Mouse (Mus musculus): ENCODE data around the gene Spryd3. TPM values are rescaled to one million over a fixed set of nuclear protein-coding genes. Genes with fewer than 3 reads are reported as not detected.

The Spryd3 gene
- polyA plus RNA-seq, 1 experiment from 2014 or later, result 61.8 TPM

- H3K4me1 ChIP-seq (ENCODE audit: control insufficient read depth, insufficient read depth, low read length), result peaks cover 3% of the 10 kb centered on the region; the same call in 1 of the 2 replicates
- H3K36me3 ChIP-seq (ENCODE audit: control insufficient read depth, insufficient read depth, low read length), result peaks cover 34% of the 10 kb centered on the region
- H3K9me3 ChIP-seq (ENCODE audit: control insufficient read depth, low read length), result no peaks in the 10 kb centered on the region
- no peak overlapping the region for H3K27ac ChIP-seq (ENCODE audit: low read depth, low read length)
- WGBS, result 80% methylated on average over 8 of the region's 8 CpGs
- no peak overlapping the region for H3K4me3 ChIP-seq (ENCODE audit: low read depth, low read length)
- H3K9ac ChIP-seq (replicated peaks; ENCODE audit: low read depth, low read length), result no peak overlapping the region
- no peaks in the 10 kb centered on the region for H3K27me3 ChIP-seq (ENCODE audit: control insufficient read depth, insufficient read depth, low read length)
- no peak overlapping the region for H3K4me2 ChIP-seq (ENCODE audit: low read depth, low read length)
- no peak for ATAC-seq (ENCODE audit: low read depth)
Observed at GRCm38 (mm10) chr15:102119121-102119830, 16.8 kb downstream of the Spryd3 start.

- no peak for ATAC-seq (ENCODE audit: low read depth)
- H3K27me3 ChIP-seq (ENCODE audit: control insufficient read depth, insufficient read depth, low read length), result no peaks in the 10 kb centered on the region
- H3K9ac ChIP-seq (replicated peaks; ENCODE audit: low read depth, low read length), result no peak overlapping the region
- no peak overlapping the region for H3K4me3 ChIP-seq (ENCODE audit: low read depth, low read length)
- no peak overlapping the region for H3K4me2 ChIP-seq (ENCODE audit: low read depth, low read length)
- H3K4me1 ChIP-seq (ENCODE audit: control insufficient read depth, insufficient read depth, low read length), result peaks cover 3% of the 10 kb centered on the region; the same call in 1 of the 2 replicates
- H3K36me3 ChIP-seq (ENCODE audit: control insufficient read depth, insufficient read depth, low read length), result peaks cover 34% of the 10 kb centered on the region
- WGBS, result 90% methylated on average over 4 of the region's 4 CpGs
- no peaks in the 10 kb centered on the region for H3K9me3 ChIP-seq (ENCODE audit: control insufficient read depth, low read length)
- no peak overlapping the region for H3K27ac ChIP-seq (ENCODE audit: low read depth, low read length)
Observed at GRCm38 (mm10) chr15:102118591-102118990, 17.4 kb downstream of the Spryd3 start.

GRCm38 (mm10) chr15:102117461-102118443 lies 18.3 kb downstream of the Spryd3 start:
- no peaks in the 10 kb centered on the region for H3K9me3 ChIP-seq (ENCODE audit: control insufficient read depth, low read length)
- H3K4me2 ChIP-seq (ENCODE audit: low read depth, low read length), result no peak overlapping the region
- H3K27me3 ChIP-seq (ENCODE audit: control insufficient read depth, insufficient read depth, low read length), result no peaks in the 10 kb centered on the region
- H3K4me1 ChIP-seq (ENCODE audit: control insufficient read depth, insufficient read depth, low read length), result peaks cover 3% of the 10 kb centered on the region; the same call in 1 of the 2 replicates
- H3K9ac ChIP-seq (replicated peaks; ENCODE audit: low read depth, low read length), result no peak overlapping the region
- no peak for ATAC-seq (ENCODE audit: low read depth)
- 78% methylated on average over 19 of the region's 19 CpGs for WGBS
- H3K36me3 ChIP-seq (ENCODE audit: control insufficient read depth, insufficient read depth, low read length), result peaks cover 34% of the 10 kb centered on the region
- H3K4me3 ChIP-seq (ENCODE audit: low read depth, low read length), result no peak overlapping the region
- H3K27ac ChIP-seq (ENCODE audit: low read depth, low read length), result 0 out of 2 replicates have a peak overlapping the region, but pooled peaks have one; percentile 7

- H3K27ac ChIP-seq (ENCODE audit: low read depth, low read length), result peak overlapping the region; percentile 7; the same call in 1 of the 2 replicates
- peak; percentile 72 for ATAC-seq (ENCODE audit: low read depth)
- WGBS, result 70% methylated on average over 11 of the region's 11 CpGs
- H3K9ac ChIP-seq (replicated peaks; ENCODE audit: low read depth, low read length), result no peak overlapping the region
- H3K36me3 ChIP-seq (ENCODE audit: control insufficient read depth, insufficient read depth, low read length), result peaks cover 31% of the 10 kb centered on the region
- H3K9me3 ChIP-seq (ENCODE audit: control insufficient read depth, low read length), result no peaks in the 10 kb centered on the region
- no peak overlapping the region for H3K4me3 ChIP-seq (ENCODE audit: low read depth, low read length)
- H3K4me1 ChIP-seq (ENCODE audit: control insufficient read depth, insufficient read depth, low read length), result peaks cover 3% of the 10 kb centered on the region; the same call in 1 of the 2 replicates
- H3K4me2 ChIP-seq (ENCODE audit: low read depth, low read length), result no peak overlapping the region
- H3K27me3 ChIP-seq (ENCODE audit: control insufficient read depth, insufficient read depth, low read length), result no peaks in the 10 kb centered on the region
Observed at GRCm38 (mm10) chr15:102116753-102117415, 19.1 kb downstream of the Spryd3 start.

- Histone ChIP-seq H3K4me2 (ENCODE audit: low read depth, low read length) (no peak overlapping the region), H3K4me3 (ENCODE audit: low read depth, low read length) (no peak overlapping the region), H3K36me3 (ENCODE audit: control insufficient read depth, insufficient read depth, low read length) (peaks cover 22% of the 10 kb centered on the region), H3K4me1 (ENCODE audit: control insufficient read depth, insufficient read depth, low read length) (peaks cover 3% of the 10 kb centered on the region; the same call in 1 of the 2 replicates), H3K27ac (ENCODE audit: low read depth, low read length) (peak overlapping the region; percentile 44; the same call in 1 of the 2 replicates), H3K9me3 (ENCODE audit: control insufficient read depth, low read length) (no peaks in the 10 kb centered on the region), H3K27me3 (ENCODE audit: control insufficient read depth, insufficient read depth, low read length) (no peaks in the 10 kb centered on the region), H3K9ac (replicated peaks; ENCODE audit: low read depth, low read length) (no peak overlapping the region)
- WGBS, result 74% methylated on average over 9 of the region's 9 CpGs
- ATAC-seq (ENCODE audit: low read depth), result no peak
Observed at GRCm38 (mm10) chr15:102115731-102116231, 20.3 kb downstream of the Spryd3 start.

GRCm38 (mm10) chr15:102114651-102115260 lies 21.3 kb downstream of the Spryd3 start:
- ATAC-seq (ENCODE audit: low read depth), result no peak
- H3K27ac ChIP-seq (ENCODE audit: low read depth, low read length), result no peak overlapping the region
- 95% methylated on average over 7 of the region's 7 CpGs for WGBS

GRCm38 (mm10) chr15:102113674-102114073 lies 22.4 kb downstream of the Spryd3 start:
- no peaks in the 10 kb centered on the region for H3K9me3 ChIP-seq (ENCODE audit: control insufficient read depth, low read length)
- H3K27ac ChIP-seq (ENCODE audit: low read depth, low read length), result no peak overlapping the region
- no peak overlapping the region for H3K4me3 ChIP-seq (ENCODE audit: low read depth, low read length)
- H3K9ac ChIP-seq (replicated peaks; ENCODE audit: low read depth, low read length), result no peak overlapping the region
- peaks cover 3% of the 10 kb centered on the region; the same call in 1 of the 2 replicates for H3K4me1 ChIP-seq (ENCODE audit: control insufficient read depth, insufficient read depth, low read length)
- ATAC-seq (ENCODE audit: low read depth), result no peak
- H3K27me3 ChIP-seq (ENCODE audit: control insufficient read depth, insufficient read depth, low read length), result no peaks in the 10 kb centered on the region
- 80% methylated on average over 4 of the region's 4 CpGs for WGBS
- H3K36me3 ChIP-seq (ENCODE audit: control insufficient read depth, insufficient read depth, low read length), result peaks cover 15% of the 10 kb centered on the region
- H3K4me2 ChIP-seq (ENCODE audit: low read depth, low read length), result no peak overlapping the region

More at GRCm38 (mm10) chr15:102114651-102115260, 21.3 kb downstream of the Spryd3 start:
- no peak overlapping the region for H3K9ac ChIP-seq (replicated peaks; ENCODE audit: low read depth, low read length)
- H3K9me3 ChIP-seq (ENCODE audit: control insufficient read depth, low read length), result no peaks in the 10 kb centered on the region
- no peaks in the 10 kb centered on the region for H3K27me3 ChIP-seq (ENCODE audit: control insufficient read depth, insufficient read depth, low read length)
- H3K4me2 ChIP-seq (ENCODE audit: low read depth, low read length), result no peak overlapping the region
- H3K36me3 ChIP-seq (ENCODE audit: control insufficient read depth, insufficient read depth, low read length), result peaks cover 21% of the 10 kb centered on the region
- H3K4me3 ChIP-seq (ENCODE audit: low read depth, low read length), result no peak overlapping the region
- peaks cover 3% of the 10 kb centered on the region; the same call in 1 of the 2 replicates for H3K4me1 ChIP-seq (ENCODE audit: control insufficient read depth, insufficient read depth, low read length)

GRCm38 (mm10) chr15:102112827-102113226 lies 23.2 kb downstream of the Spryd3 start:
- Histone ChIP-seq H3K27ac (ENCODE audit: low read depth, low read length) (no peak overlapping the region), H3K27me3 (ENCODE audit: control insufficient read depth, insufficient read depth, low read length) (0 out of 2 replicates have a peak, but pooled peaks cover under 1% of the 10 kb centered on the region), H3K4me1 (ENCODE audit: control insufficient read depth, insufficient read depth, low read length) (peaks cover 3% of the 10 kb centered on the region; the same call in 1 of the 2 replicates), H3K4me2 (ENCODE audit: low read depth, low read length) (no peak overlapping the region), H3K9ac (replicated peaks; ENCODE audit: low read depth, low read length) (no peak overlapping the region), H3K9me3 (ENCODE audit: control insufficient read depth, low read length) (no peaks in the 10 kb centered on the region), H3K4me3 (ENCODE audit: low read depth, low read length) (no peak overlapping the region), H3K36me3 (ENCODE audit: control insufficient read depth, insufficient read depth, low read length) (peaks cover 8% of the 10 kb centered on the region; the same call in 1 of the 2 replicates)
- ATAC-seq (ENCODE audit: low read depth), result no peak
- 87% methylated on average over 8 of the region's 8 CpGs for WGBS

All from neural tube, embryonic 14.5 days (tissue).